Mouse (Mus musculus) heart, adult 2 months (tissue): ENCODE measurements at regions not wholly inside any gene's neighbourhood (a gene's known extent, or its start where the extent isn't known, plus 50 kb on each side); places are given as distances from the start of the nearest gene placed in this dataset.

Experiments used
- CTCF ChIP-seq: fragments of 200-600 bp; IDR thresholded peaks from 2 replicates; pipeline ENCODE4 v1.8.1; 2022; ENCODE audit warnings: antibody characterized with exemption, mild to moderate bottlenecking, moderate library complexity
- EP300 ChIP-seq: fragments of 200-500 bp; IDR thresholded peaks from 2 replicates; pipeline ENCODE4 v1.6.1; 2011; ENCODE audit warnings: low read depth, low read length, control low read depth; ENCODE audit not compliant: insufficient read depth
- POLR2A ChIP-seq: fragments of 200-500 bp; IDR thresholded peaks from 2 replicates; pipeline ENCODE4 v1.6.1; 2011; ENCODE audit warnings: mild to moderate bottlenecking, low read depth, low read length, control low read depth; ENCODE audit not compliant: insufficient read depth

DNA sequence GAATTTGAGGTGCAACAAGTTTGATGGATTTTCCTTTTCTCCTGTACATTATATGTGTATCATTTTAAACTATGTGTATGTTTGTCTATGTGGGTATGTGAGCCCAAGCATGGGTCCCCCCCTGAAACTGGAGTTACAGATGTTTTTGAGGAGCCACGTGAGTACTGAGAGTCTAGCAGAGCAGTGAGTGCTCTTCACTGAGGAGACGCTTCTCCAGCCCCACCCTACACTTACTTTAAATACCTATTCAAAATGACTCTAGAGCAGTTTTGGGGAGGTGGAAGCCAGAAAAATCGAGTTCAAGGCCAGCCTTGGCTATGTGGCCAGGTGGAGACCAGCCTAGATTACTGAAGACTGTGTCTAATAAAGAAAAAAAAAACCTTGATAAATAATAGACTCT is 58.2 kb upstream of the Usp9x start:
- TF ChIP-seq CTCF = no peak
- no peak for TF ChIP-seq POLR2A
- no peak for TF ChIP-seq EP300
